Mouse (Mus musculus) brain, embryonic 14.5 days (tissue): ENCODE results near the gene Xylt1. TPM values are rescaled to one million over a fixed set of nuclear protein-coding genes. Genes with fewer than 3 reads are reported as not detected.
A peak's percentile ranks its signal among the peaks of the same experiment; 100 is the strongest.

Experiments used
- DNase-seq: peaks from one replicate; pipeline ENCODE4 v3.0.0-alpha.2; 2011; ENCODE audit warnings: low read depth
- CTCF ChIP-seq: fragments of 200-500 bp; IDR thresholded peaks from 2 replicates; pipeline ENCODE4 v1.5.1; 2012; ENCODE audit warnings: inconsistent platforms, mild to moderate bottlenecking, moderate library complexity, borderline replicate concordance; ENCODE audit not compliant: insufficient read depth, insufficient read length; ENCODE audit errors: extremely low read depth
- POLR2A ChIP-seq: fragments of 200-500 bp; IDR thresholded peaks from 2 replicates; pipeline ENCODE4 v1.6.1; 2012; ENCODE audit warnings: mild to moderate bottlenecking, inconsistent platforms, borderline replicate concordance; ENCODE audit not compliant: poor library complexity, insufficient read depth, insufficient read length, severe bottlenecking; ENCODE audit errors: extremely low read depth
- polyA plus RNA-seq: library from polyadenylated mRNA; depleted of rRNA; stranded (reverse); fragments of >200 nt; gene quantifications from 2 replicates; pipeline ENCODE4 v1.2.3, GENCODE M21; 2012

Xylt1 gene
- polyA plus RNA-seq, 1 experiment = 8.2 TPM

- TF ChIP-seq CTCF (no peak), POLR2A (no peak)
Observed at GRCm38 (mm10) chr7:117594191-117594590, 213.4 kb downstream of the Xylt1 start.

GRCm38 (mm10) chr7:117595029-117595695 is 214.4 kb downstream of the Xylt1 start:
- peak; percentile 79 for DNase-seq
- no peak for TF ChIP-seq POLR2A
- TF ChIP-seq CTCF = no peak

More at GRCm38 (mm10) chr7:117594191-117594590, 213.4 kb downstream of the Xylt1 start:
- no peak for DNase-seq

GRCm38 (mm10) chr7:117600443-117600842 is 219.7 kb downstream of the Xylt1 start:
- peak; percentile 66 for DNase-seq
- TF ChIP-seq POLR2A = no peak
- TF ChIP-seq CTCF = no peak

- no peak for DNase-seq
Observed at GRCm38 (mm10) chr7:117610439-117610838, 229.7 kb downstream of the Xylt1 start.

GRCm38 (mm10) chr7:117612788-117613473 is 232.2 kb downstream of the Xylt1 start:
- no peak for TF ChIP-seq POLR2A
- TF ChIP-seq CTCF = no peak
- no peak for DNase-seq

More at GRCm38 (mm10) chr7:117610439-117610838, 229.7 kb downstream of the Xylt1 start:
- TF ChIP-seq POLR2A = no peak
- TF ChIP-seq CTCF = no peak

GRCm38 (mm10) chr7:117613796-117614195 is 233.0 kb downstream of the Xylt1 start:
- no peak for DNase-seq
- TF ChIP-seq CTCF (no peak), POLR2A (no peak)

GRCm38 (mm10) chr7:117614346-117614745 is 233.6 kb downstream of the Xylt1 start:
- TF ChIP-seq CTCF (no peak), POLR2A (no peak)
- no peak for DNase-seq

GRCm38 (mm10) chr7:117614851-117615250 is 234.1 kb downstream of the Xylt1 start:
- no peak for DNase-seq
- TF ChIP-seq POLR2A = no peak

- peak; percentile 42 for DNase-seq
- TF ChIP-seq CTCF = no peak
- TF ChIP-seq POLR2A = no peak
Observed at GRCm38 (mm10) chr7:117616277-117616676, 235.5 kb downstream of the Xylt1 start.

GRCm38 (mm10) chr7:117618715-117619150 is 238.0 kb downstream of the Xylt1 start:
- no peak for TF ChIP-seq POLR2A
- TF ChIP-seq CTCF = no peak
- peak; percentile 95 for DNase-seq

GRCm38 (mm10) chr7:117621566-117621965 is 240.8 kb downstream of the Xylt1 start:
- DNase-seq = no peak
- no peak for TF ChIP-seq CTCF
- no peak for TF ChIP-seq POLR2A

- TF ChIP-seq CTCF = peak; percentile 28; the same call in 1 of the 2 replicates
- no peak for TF ChIP-seq POLR2A
- DNase-seq = no peak
Observed at GRCm38 (mm10) chr7:117622769-117623168, 242.0 kb downstream of the Xylt1 start.

- DNase-seq = no peak
- no peak for TF ChIP-seq POLR2A
- TF ChIP-seq CTCF = no peak
Observed at GRCm38 (mm10) chr7:117628791-117629190, 248.0 kb downstream of the Xylt1 start.
